Mouse (Mus musculus) limb, embryonic 10.5 days (tissue): ENCODE measurements around the gene Adora2a. TPM values are rescaled to one million over a fixed set of nuclear protein-coding genes. Genes with fewer than 3 reads are reported as not detected.
A peak's percentile ranks its signal among the peaks of the same experiment; 100 is the strongest.

ENCODE experiments used
- DNase-seq: peaks from one replicate; pipeline ENCODE4 v3.0.0-alpha.2; 2017; ENCODE audit warnings: low spot score
- H3K27ac ChIP-seq: fragments of 300-500 bp; sonication (generic); 2 replicates; pipeline ENCODE4 v1.5.1; 2016; ENCODE audit warnings: mild to moderate bottlenecking
- H3K27me3 ChIP-seq: fragments of 300-500 bp; sonication (generic); 2 replicates; pipeline ENCODE4 v1.6.1; 2016; ENCODE audit warnings: low read depth, mild to moderate bottlenecking; ENCODE audit not compliant: poor library complexity, severe bottlenecking
- H3K36me3 ChIP-seq: fragments of 300-500 bp; sonication (generic); 2 replicates; pipeline ENCODE4 v1.6.1; 2016; ENCODE audit warnings: mild to moderate bottlenecking, moderate library complexity
- H3K4me1 ChIP-seq: fragments of 300-500 bp; sonication (generic); 2 replicates; pipeline ENCODE4 v1.6.1; 2016
- H3K4me3 ChIP-seq: fragments of 300-500 bp; sonication (generic); 2 replicates; pipeline ENCODE4 v1.5.1; 2016; ENCODE audit warnings: mild to moderate bottlenecking, moderate library complexity
- H3K9me3 ChIP-seq: fragments of 300-500 bp; sonication (generic); replicated peaks from 2 replicates; pipeline ENCODE4 v1.6.1; 2016; ENCODE audit warnings: mild to moderate bottlenecking
- WGBS: fragments of 180-500 bp; shearing (Covaris S2); methylation state at CpG from one replicate; pipeline ENCODE4 v1.1.7; 2016; 5-methylcytosine and 5-hydroxymethylcytosine counted together
- polyA plus RNA-seq: library from polyadenylated mRNA; unstranded; fragments of >200 nt; fragmentation: Nextera tagmentation; extraction: Ambion mirVana; gene quantifications from 2 replicates; pipeline ENCODE4 v1.2.1, GENCODE M21; 2016

Adora2a gene
- polyA plus RNA-seq, 1 experiment from 2014 or later: 1.7 TPM

GRCm38 (mm10) chr10:75316472-75316871 lies 205 bp upstream of the Adora2a start:
- DNase-seq: peak; percentile 37

GRCm38 (mm10) chr10:75316908-75317761 lies 458 bp downstream of the Adora2a start:
- no peaks in the 10 kb centered on the region for H3K9me3 ChIP-seq
- DNase-seq: peak; percentile 74
- peaks cover 24% of the 10 kb centered on the region for H3K4me1 ChIP-seq
- H3K4me3 ChIP-seq: peak overlapping the region; percentile 51
- 2% methylated on average over 81 of the region's 81 CpGs for WGBS
- H3K27ac ChIP-seq: peak overlapping the region; percentile 48
- peaks cover 52% of the 10 kb centered on the region for H3K27me3 ChIP-seq
- peaks cover 7% of the 10 kb centered on the region for H3K36me3 ChIP-seq

More at GRCm38 (mm10) chr10:75316472-75316871, 205 bp upstream of the Adora2a start:
- Histone ChIP-seq H3K27me3 (peaks cover 52% of the 10 kb centered on the region), H3K36me3 (peaks cover 14% of the 10 kb centered on the region), H3K27ac (0 out of 2 replicates have a peak overlapping the region, but pooled peaks have one; percentile 48), H3K4me1 (peaks cover 24% of the 10 kb centered on the region), H3K4me3 (peak overlapping the region; percentile 51), H3K9me3 (no peaks in the 10 kb centered on the region)
- WGBS: 7% methylated on average over 9 of the region's 9 CpGs

- WGBS: 85% methylated on average over 6 of the region's 6 CpGs
- Histone ChIP-seq H3K4me3 (0 out of 2 replicates have a peak overlapping the region, but pooled peaks have one; percentile 51), H3K9me3 (no peaks in the 10 kb centered on the region), H3K36me3 (no peaks in the 10 kb centered on the region), H3K27ac (no peak overlapping the region), H3K27me3 (peaks cover 52% of the 10 kb centered on the region), H3K4me1 (peaks cover 30% of the 10 kb centered on the region)
- no peak for DNase-seq
These were observed 1.5 kb downstream of the Adora2a start for GRCm38 (mm10) chr10:75318206-75318605.

- DNase-seq: no peak
- peaks cover 48% of the 10 kb centered on the region for H3K27me3 ChIP-seq
- H3K9me3 ChIP-seq: no peaks in the 10 kb centered on the region
- 65% methylated on average over 4 of the region's 4 CpGs for WGBS
- H3K4me3 ChIP-seq: no peak overlapping the region
- peaks cover 29% of the 10 kb centered on the region for H3K4me1 ChIP-seq
- no peak overlapping the region for H3K27ac ChIP-seq
- H3K36me3 ChIP-seq: no peaks in the 10 kb centered on the region
These were observed 3.6 kb downstream of the Adora2a start for GRCm38 (mm10) chr10:75320321-75320720.

GRCm38 (mm10) chr10:75322966-75323365 lies 6.3 kb downstream of the Adora2a start:
- no peaks in the 10 kb centered on the region for H3K9me3 ChIP-seq
- 75% methylated on average over 6 of the region's 6 CpGs for WGBS
- no peak for DNase-seq
- H3K27ac ChIP-seq: no peak overlapping the region
- H3K4me3 ChIP-seq: no peak overlapping the region
- H3K4me1 ChIP-seq: peaks cover 13% of the 10 kb centered on the region
- no peaks in the 10 kb centered on the region for H3K36me3 ChIP-seq
- peaks cover 22% of the 10 kb centered on the region for H3K27me3 ChIP-seq

- no peak for DNase-seq
- Histone ChIP-seq H3K4me3 (no peak overlapping the region), H3K27me3 (peaks cover 12% of the 10 kb centered on the region), H3K4me1 (peaks cover 13% of the 10 kb centered on the region), H3K27ac (no peak overlapping the region), H3K9me3 (no peaks in the 10 kb centered on the region), H3K36me3 (no peaks in the 10 kb centered on the region)
- WGBS: 90% methylated on average over 8 of the region's 8 CpGs
These were observed 7.3 kb downstream of the Adora2a start for GRCm38 (mm10) chr10:75323986-75324385.

GRCm38 (mm10) chr10:75324391-75324790 lies 7.7 kb downstream of the Adora2a start:
- WGBS: 70% methylated on average over 10 of the region's 10 CpGs
- Histone ChIP-seq H3K36me3 (no peaks in the 10 kb centered on the region), H3K4me1 (peaks cover 13% of the 10 kb centered on the region), H3K9me3 (no peaks in the 10 kb centered on the region), H3K27me3 (peaks cover 8% of the 10 kb centered on the region), H3K27ac (no peak overlapping the region), H3K4me3 (no peak overlapping the region)
- DNase-seq: no peak

GRCm38 (mm10) chr10:75325821-75326220 lies 9.1 kb downstream of the Adora2a start:
- 96% methylated on average over 23 of the region's 23 CpGs for WGBS
- Histone ChIP-seq H3K4me3 (no peak overlapping the region), H3K4me1 (peaks cover 10% of the 10 kb centered on the region), H3K27me3 (no peaks in the 10 kb centered on the region), H3K36me3 (no peaks in the 10 kb centered on the region), H3K9me3 (no peaks in the 10 kb centered on the region), H3K27ac (no peak overlapping the region)
- DNase-seq: no peak

GRCm38 (mm10) chr10:75326553-75326952 lies 9.9 kb downstream of the Adora2a start:
- no peaks in the 10 kb centered on the region for H3K36me3 ChIP-seq
- DNase-seq: no peak
- no peak overlapping the region for H3K27ac ChIP-seq
- WGBS: 86% methylated on average over 3 of the region's 3 CpGs
- H3K27me3 ChIP-seq: no peaks in the 10 kb centered on the region
- peaks cover 10% of the 10 kb centered on the region for H3K4me1 ChIP-seq
- H3K4me3 ChIP-seq: no peak overlapping the region
- no peaks in the 10 kb centered on the region for H3K9me3 ChIP-seq

GRCm38 (mm10) chr10:75327081-75327480 lies 10.4 kb downstream of the Adora2a start:
- H3K36me3 ChIP-seq: no peaks in the 10 kb centered on the region
- no peaks in the 10 kb centered on the region for H3K9me3 ChIP-seq
- no peak for DNase-seq
- no peaks in the 10 kb centered on the region for H3K27me3 ChIP-seq
- 80% methylated on average over 11 of the region's 11 CpGs for WGBS
- H3K4me1 ChIP-seq: peaks cover 10% of the 10 kb centered on the region
- H3K4me3 ChIP-seq: no peak overlapping the region
- no peak overlapping the region for H3K27ac ChIP-seq

GRCm38 (mm10) chr10:75328201-75328704 lies 11.6 kb downstream of the Adora2a start:
- no peak overlapping the region for H3K27ac ChIP-seq
- WGBS: 24% methylated on average over 4 of the region's 4 CpGs
- H3K36me3 ChIP-seq: no peaks in the 10 kb centered on the region
- peaks cover 4% of the 10 kb centered on the region; the same call in 1 of the 2 replicates for H3K4me1 ChIP-seq
- no peak for DNase-seq
- H3K9me3 ChIP-seq: no peaks in the 10 kb centered on the region
- no peak overlapping the region for H3K4me3 ChIP-seq
- H3K27me3 ChIP-seq: no peaks in the 10 kb centered on the region

GRCm38 (mm10) chr10:75332268-75332667 lies 15.6 kb downstream of the Adora2a start:
- no peak overlapping the region for H3K27ac ChIP-seq
- no peaks in the 10 kb centered on the region for H3K27me3 ChIP-seq
- H3K4me1 ChIP-seq: no peaks in the 10 kb centered on the region
- no peaks in the 10 kb centered on the region for H3K9me3 ChIP-seq
- WGBS: 88% methylated on average over 3 of the region's 3 CpGs
- no peak overlapping the region for H3K4me3 ChIP-seq
- H3K36me3 ChIP-seq: no peaks in the 10 kb centered on the region
- DNase-seq: no peak

GRCm38 (mm10) chr10:75333176-75333776 lies 16.6 kb downstream of the Adora2a start:
- no peak overlapping the region for H3K27ac ChIP-seq
- DNase-seq: no peak
- H3K4me3 ChIP-seq: no peak overlapping the region
- no peaks in the 10 kb centered on the region for H3K4me1 ChIP-seq
- H3K36me3 ChIP-seq: no peaks in the 10 kb centered on the region
- H3K9me3 ChIP-seq: no peaks in the 10 kb centered on the region
- no peaks in the 10 kb centered on the region for H3K27me3 ChIP-seq
- WGBS: 92% methylated on average over 23 of the region's 23 CpGs
